Mouse (Mus musculus) layer of hippocampus, adult 2 months (tissue): ENCODE measurements around the gene Pitpnb. TPM values are rescaled to one million over a fixed set of nuclear protein-coding genes. Genes with fewer than 3 reads are reported as not detected.

Experiments used
- DNase-seq, 2 experiments: peaks; one replicate each; pipeline ENCODE4 v3.0.0; 2022; ENCODE audit warnings: low spot score in 2 of 2
- H3K27ac ChIP-seq: fragments of 200-600 bp; 2 replicates; pipeline ENCODE4 v1.8.1; 2022
- H3K4me3 ChIP-seq: fragments of 200-600 bp; 2 replicates; pipeline ENCODE4 v1.8.1; 2022; ENCODE audit warnings: mild to moderate bottlenecking
- CTCF ChIP-seq: fragments of 200-600 bp; conservative IDR thresholded peaks from 2 replicates; pipeline ENCODE4 v1.8.1; 2022; ENCODE audit warnings: antibody characterized with exemption, mild to moderate bottlenecking, moderate library complexity
- total RNA-seq, 2 experiments: library from RNA; stranded (reverse); gene quantifications; 2 replicates each; pipeline ENCODE4 v1.2.3; 2021

The Pitpnb gene
- total RNA-seq, 2 experiments from 2014 or later = 80.2 to 82.3 TPM

DNA sequence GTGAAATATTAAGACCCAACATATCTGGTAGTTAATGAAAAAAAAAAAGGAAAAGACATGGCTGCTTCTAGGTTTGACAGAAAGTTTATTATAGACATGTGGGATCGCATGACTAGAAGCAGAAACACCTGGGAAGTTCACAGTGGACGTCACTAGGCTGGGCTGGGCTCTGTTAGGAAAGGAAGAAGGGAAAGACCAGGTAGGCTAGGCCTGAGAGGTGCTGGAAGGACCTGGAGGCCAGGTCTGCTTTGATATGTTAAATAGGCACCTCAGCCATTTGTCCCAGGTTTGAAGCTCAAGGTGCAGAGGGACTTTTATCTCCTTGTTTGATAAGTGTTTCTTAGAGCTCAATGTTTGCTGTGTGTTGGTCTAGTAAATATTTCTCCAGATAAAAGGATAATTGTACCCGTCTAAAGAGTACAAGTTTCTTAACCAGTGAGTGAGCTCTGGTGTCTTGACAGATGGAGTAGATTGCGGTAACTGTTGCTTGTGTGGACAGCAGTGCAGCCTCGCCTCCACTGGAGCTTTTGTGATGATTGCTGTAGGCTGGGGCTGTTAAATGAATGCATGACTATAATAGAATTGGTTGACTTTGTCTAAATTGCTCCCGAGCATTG lies 33.0 kb downstream of the Pitpnb start:
- Histone ChIP-seq H3K4me3 (no peak overlapping the region), H3K27ac (no peak overlapping the region)
- TF ChIP-seq CTCF = no peak
- DNase-seq = no peak

DNA sequence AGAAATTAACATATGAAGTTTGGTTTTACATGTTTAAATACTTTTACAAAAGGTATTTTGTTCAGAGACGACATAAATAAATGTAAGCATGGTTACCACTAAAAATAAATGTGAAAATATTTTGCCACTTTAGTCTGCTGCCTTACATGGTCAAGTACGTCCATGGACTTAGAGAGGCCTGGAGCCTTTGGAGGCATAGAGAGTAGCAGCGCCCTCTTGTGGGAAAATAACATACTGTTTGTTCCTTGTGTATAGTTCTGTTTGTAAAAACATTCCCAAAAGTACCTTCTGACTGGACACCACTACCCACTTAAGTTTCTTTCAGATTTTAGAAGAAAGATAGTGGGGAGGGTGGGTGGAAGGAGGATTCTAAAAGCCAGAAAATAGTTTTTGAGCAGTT lies 34.0 kb downstream of the Pitpnb start:
- DNase-seq = peak in 1 of 2 experiments; percentile 51
- Histone ChIP-seq H3K4me3 (no peak overlapping the region), H3K27ac (no peak overlapping the region)
- TF ChIP-seq CTCF = peak; percentile 84

DNA sequence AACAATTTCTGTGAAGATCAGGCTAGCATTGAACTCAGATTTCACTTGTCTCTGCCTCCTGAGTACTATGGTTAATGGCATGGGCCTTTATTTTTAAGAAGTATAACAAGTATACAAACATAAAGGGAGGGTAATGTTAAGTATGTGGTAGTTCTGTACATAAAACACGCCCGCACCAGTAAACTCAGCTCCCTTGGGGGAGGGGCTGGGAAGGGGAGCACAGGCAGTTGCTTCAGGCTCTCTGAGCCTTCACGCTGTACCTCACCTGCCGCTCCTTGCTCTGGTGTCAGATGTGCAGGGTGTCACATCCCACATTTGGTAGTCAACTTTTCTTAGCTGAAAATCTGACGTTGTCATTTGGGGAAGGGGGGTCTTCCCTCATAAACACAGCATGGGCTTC lies 35.6 kb downstream of the Pitpnb start:
- Histone ChIP-seq H3K4me3 (no peak overlapping the region), H3K27ac (no peak overlapping the region)
- no peak for DNase-seq
- TF ChIP-seq CTCF = no peak

DNA sequence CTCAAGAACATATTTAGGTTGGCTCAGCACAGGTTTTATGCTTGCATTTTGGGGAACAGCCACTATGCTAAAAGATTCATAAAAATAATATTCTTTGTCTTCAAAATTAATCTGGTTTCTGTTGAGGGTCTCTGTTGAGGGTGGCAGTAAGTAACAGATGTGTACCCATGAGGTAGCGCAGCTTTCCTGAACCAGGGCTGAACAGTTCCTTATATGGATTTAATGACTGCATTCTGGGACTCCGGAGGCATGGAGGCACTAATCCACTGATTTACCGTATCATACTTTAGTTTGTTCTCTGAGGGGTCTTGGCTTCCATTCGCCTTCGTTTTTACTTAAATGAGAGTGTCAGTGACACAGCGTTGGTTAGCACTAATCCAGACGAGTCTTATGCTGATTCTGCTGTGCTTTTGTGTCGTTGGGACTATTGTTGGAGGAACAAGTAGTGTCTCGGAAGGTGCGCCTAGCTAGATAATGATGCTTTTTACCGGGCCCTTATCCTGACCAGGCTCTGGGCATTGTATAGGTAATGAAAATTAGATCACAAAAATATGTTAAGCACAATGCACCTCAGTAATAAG lies 37.5 kb downstream of the Pitpnb start:
- TF ChIP-seq CTCF = no peak
- DNase-seq = no peak
- H3K27ac ChIP-seq = peak overlapping the region; percentile 46; the same call in 1 of the 2 replicates

DNA sequence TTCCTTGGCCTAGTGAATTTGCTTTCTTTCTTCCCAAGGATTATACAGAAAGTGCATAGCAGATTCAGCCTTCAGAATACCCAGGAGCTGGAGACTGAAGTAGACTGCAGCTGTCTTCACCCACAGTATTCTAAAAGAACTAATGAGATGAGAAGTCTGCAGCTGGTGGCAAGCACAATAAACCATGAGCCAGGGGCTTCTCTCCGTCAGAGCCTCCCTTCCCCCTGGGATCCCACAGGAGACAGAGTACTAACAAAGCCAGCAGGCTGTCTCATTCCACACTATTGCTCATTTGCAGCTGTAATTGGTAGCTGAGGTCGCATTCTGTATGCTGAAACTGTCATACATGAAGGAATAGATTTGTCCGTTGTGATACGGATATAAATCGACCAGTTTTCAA lies 38.0 kb downstream of the Pitpnb start:
- H3K4me3 ChIP-seq = no peak overlapping the region
- H3K27ac ChIP-seq = peak overlapping the region; percentile 46; the same call in 1 of the 2 replicates
- TF ChIP-seq CTCF = no peak
- DNase-seq = no peak

More for the DNA sequence above, 37.5 kb downstream of the Pitpnb start:
- H3K4me3 ChIP-seq = no peak overlapping the region

DNA sequence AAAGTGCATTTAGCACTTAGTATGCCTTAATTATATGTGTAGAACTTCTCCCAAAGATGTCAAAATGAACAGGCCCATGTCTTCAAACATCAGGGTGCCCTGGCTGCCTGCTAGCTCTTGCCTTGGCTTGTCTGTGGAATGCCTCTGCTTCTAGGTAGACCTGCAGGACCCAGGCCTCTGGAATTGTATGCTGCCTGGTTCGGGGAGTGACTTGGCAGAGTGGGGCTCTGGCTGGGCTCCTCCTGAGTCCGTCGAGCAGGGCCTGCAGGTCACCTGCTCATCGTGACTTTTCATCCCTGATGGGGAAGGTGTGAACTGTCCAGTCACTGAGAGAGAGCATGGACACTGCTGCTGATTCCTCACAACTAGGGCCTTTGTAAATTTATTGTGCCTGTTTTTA lies 45.1 kb downstream of the Pitpnb start:
- no peak overlapping the region for H3K4me3 ChIP-seq
- no peak for TF ChIP-seq CTCF
- no peak overlapping the region for H3K27ac ChIP-seq
- no peak for DNase-seq

DNA sequence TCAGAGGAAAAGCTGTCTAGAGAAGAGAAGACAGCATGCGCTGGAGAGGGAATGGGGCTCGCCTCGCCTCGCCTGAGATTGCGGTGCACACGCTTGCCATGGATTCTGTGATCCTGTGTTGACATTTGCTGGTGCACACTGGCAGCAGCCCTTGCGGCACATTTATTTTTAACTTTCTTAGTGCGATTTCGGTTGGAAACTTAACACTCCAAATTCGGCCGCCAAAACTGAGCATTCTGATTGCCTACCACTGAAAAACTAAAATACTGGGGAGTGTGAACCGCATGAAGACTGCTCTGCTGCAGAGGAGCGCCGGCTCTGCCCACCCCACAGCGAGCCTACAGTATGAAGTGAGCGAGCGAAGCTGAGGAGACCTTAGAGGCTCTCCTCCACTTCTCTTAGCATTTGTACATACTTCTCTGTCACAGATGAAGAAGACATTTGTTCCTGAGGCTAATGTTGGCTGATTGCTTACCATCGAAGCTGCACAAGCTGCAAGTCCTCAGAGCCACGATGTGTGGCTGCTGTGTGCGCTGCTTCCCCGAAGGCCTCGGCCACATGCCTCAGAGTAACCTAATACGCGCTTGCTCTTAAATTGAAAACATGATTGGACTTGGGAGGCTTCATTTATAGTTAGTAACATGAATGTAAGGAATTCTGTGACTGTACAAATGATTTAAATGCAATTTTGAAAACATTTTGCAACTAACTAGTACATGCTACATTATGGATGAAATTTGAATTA lies 45.9 kb downstream of the Pitpnb start:
- TF ChIP-seq CTCF = no peak
- Histone ChIP-seq H3K4me3 (no peak overlapping the region), H3K27ac (no peak overlapping the region; the same call in 1 of the 2 replicates)
- no peak for DNase-seq

DNA sequence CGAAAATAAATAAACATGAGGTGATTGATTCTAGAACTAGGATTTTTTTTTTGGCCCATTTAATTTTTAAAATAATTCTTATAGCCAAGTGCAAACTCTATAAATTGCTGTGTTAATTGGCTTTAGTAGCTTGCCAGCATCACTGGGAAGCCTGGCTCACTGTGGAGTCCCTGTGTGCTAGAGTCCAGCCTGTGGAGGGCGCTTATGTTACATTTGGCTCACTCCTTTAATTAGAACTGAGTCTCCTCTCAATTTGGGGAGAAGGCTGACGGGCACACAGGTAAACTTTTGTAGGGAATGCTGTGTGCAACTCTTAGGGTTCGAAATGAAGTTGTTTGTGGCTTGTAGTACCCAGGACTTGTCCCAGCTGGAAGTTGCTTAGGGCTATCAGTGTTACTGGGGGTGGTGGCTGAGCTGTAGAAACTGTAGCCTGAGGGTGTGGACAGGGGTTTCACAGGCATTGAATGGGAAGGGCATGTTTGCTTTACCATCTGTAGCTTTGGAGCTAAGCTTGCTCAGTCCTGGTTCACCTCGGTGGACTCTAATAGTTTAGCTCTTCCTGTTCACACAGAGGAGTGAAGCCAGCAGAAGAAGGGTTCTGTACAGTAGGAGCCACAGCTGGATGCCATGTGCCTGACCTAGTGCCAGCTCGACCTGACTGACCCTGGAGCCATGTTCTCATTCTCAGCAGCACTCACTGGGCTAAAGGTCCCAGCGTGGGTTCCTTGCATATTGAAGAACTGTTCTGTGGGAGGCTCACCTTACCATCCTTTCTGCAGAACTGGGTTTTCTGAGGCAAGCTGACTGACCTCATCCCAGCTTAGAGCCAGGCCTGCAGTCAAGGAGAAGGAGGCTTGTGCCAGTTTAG lies 47.8 kb downstream of the Pitpnb start:
- H3K4me3 ChIP-seq = no peak overlapping the region
- TF ChIP-seq CTCF = peak; percentile 64
- no peak for DNase-seq
- no peak overlapping the region for H3K27ac ChIP-seq

DNA sequence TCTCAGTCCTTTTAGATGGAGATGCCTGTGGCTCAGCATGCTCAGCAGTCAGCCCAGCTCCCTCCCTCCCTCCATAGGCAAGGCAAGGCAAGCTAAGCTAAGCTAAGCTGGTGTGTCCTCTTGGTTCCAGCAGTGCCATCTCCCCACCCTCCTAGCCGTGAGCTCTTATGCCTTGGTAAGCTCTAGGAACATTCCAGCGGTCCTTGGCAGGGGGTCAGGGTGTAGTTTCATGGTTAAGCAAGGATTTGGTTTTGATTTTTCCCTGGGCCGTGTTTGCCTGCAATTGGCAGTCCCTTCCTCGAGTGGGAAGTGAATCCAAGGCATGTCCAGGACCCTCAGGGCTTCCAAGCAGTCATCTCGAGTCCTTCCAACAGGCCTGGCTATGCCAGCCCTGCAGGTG lies 52.8 kb downstream of the Pitpnb start:
- DNase-seq = no peak
- no peak for TF ChIP-seq CTCF
- no peak overlapping the region for H3K4me3 ChIP-seq
- H3K27ac ChIP-seq = no peak overlapping the region

DNA sequence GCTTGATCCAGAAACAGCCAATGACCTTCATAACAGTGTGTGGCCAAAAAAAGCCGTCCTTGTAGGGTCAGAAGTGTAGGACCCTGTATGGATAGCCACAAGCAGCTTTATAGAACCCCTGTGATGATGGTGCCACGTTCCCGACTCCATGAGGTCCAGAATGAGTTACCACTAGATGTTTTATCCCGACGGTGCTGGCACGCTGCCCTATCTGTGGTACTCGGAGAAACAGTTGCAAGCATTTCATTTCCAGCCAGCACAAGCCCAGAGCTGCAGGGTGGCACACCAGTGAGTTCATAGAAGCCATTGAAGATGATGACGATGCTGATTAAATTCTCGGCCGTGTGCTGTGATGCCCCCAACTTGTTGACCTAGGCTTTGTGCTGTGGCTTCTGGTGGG lies 60.3 kb downstream of the Pitpnb start:
- TF ChIP-seq CTCF = no peak
- no peak overlapping the region for H3K27ac ChIP-seq
- no peak overlapping the region for H3K4me3 ChIP-seq
- DNase-seq = no peak

DNA sequence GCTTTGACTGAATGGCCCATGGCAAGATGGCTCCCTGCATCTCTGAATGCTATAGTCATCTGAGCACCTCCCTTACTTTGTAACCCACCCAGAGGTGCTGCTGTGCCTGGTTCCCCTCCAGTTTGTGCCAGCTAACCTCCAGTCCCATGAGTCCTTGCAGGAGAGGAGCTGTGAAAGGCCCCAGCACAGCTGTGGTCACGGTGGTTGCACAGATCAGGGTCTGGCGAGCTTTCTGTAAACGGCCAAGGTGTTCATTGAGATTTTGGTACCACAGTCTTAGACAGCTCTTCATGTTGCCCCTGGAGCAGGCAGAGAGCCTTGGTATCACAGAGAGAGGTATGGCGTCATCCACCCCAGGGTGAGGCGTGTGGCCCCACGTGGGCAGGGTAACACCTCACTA lies 60.9 kb downstream of the Pitpnb start:
- DNase-seq = no peak
- H3K27ac ChIP-seq = no peak overlapping the region
- TF ChIP-seq CTCF = no peak
- H3K4me3 ChIP-seq = no peak overlapping the region

DNA sequence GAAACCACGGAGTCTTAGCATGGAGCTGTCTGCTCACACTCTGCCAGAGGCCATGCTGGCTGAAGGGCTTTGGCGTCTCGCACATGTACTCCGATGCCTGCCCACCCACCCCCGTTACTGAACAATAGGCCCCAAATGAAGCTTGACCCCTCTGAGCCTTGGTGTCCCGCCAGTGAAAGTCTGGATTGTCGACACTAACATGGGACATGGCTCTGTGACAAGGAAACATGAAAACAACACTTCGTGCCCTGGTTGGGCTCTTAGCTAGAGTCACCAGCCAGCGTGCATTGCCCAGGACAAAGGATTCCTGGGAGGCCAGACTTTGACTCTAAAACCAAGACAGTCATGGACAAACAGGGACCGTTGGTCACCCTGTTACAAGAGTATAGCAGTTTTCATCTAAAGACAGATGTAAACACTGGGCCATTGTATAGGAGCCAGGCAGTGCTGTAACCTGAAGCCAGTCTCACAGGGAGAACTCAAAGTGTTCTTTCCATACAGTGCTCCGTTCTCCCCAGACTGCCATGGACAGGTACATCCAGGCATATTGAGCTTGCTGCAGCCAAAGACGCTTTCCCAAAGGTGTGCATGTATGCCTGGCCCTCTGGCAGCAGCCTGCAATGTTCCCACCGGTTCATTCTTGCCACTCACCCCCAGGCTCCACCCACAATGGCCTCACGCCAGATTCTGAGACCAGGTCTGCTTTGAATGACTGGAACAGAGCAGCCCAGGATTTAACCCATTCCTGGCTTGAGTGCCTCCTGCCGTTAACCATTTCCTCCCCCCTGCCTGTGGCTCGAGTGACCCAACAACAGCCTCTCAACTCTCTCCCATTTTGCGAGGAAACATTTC lies 63.0 kb downstream of the Pitpnb start:
- peak overlapping the region; percentile 30; the same call in 1 of the 2 replicates for H3K4me3 ChIP-seq
- no peak for TF ChIP-seq CTCF
- DNase-seq = peak; percentile 34 to 35
- H3K27ac ChIP-seq = no peak overlapping the region
